Mouse (Mus musculus) heart, postnatal 36 days (tissue): ENCODE results near the gene Ablim1. TPM values are rescaled to one million over a fixed set of nuclear protein-coding genes. Genes with fewer than 3 reads are reported as not detected.

Experiments
- DNase-seq, 2 experiments: peaks; one replicate each; pipeline ENCODE4 v3.0.0; 2021 to 2022
- intact Hi-C: fragments of 180-260 bp; cut with DNase I; formaldehyde crosslinking; loops from one replicate; pipeline ENCODE4 v1.15.1; 2025
- total RNA-seq, 2 experiments: library from RNA; stranded (reverse); gene quantifications; 2 replicates each; pipeline ENCODE4 v1.2.3; 2021

Ablim1 gene
- 100 to 1,000 TPM; 423 to 468 TPM for total RNA-seq

DNA sequence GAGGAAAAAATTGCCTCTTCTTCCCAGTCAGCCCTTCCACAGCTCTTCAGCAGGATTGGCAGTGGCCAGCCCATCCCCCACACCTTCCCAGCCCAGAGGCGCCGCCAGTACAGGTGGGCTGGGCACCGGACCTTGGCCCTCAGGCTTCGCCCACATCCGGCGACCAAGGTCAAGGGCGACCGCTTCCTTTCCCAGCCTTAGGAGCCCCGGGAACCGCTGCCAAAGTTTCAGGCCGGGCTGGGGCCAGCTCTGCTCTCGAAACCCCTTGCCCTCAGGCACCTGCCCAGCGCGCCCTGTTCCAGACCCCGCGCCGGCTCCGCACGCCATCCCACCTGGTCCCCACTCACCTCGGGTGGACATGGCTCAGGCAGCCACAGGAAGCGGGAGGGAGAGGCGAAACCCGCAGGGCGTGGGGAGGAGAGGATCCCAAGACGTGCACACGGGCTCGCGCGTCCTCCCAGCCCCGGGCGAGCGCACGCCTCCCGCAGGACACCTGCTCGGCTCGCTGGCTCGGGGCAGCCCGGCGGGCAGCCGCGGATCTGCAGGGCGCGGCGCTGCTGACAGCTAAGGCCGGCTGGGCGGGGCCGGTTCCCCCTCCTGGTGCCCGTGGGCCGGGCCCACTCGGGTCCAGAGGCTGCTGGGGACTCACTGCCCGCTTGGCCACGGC lies at the start of gene Ablim1:
TSS of gene Ablim1 (minus strand) at position 574 of the 667 bp plus-strand sequence.
- intact Hi-C loops: loop anchor here (2.0 kb wide), 2 partner anchors 48 to 120 kb away; no protein-coding TSS in a partner anchor
- DNase-seq: peak; percentile 66 to 70

DNA sequence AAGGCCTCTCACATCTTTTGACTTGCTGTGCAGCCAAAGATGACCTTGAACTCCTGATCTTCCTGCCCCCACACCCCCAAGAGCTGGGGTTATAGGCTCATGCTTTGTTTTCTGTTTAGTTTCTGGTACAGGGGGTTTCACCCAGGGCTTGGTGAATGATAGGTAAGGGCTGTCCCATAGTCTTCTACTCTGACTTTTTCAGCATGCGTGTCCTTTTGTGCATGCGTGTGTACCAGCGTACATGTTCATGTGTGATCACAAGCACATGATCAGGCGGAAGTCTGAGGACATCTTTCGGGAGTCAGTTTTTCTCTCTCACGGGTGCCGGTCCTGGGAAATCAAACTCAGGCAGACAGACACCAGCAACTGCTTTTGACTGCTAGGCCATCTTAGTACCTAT lies 48.8 kb upstream of the Ablim1 start:
- DNase-seq: no peak

DNA sequence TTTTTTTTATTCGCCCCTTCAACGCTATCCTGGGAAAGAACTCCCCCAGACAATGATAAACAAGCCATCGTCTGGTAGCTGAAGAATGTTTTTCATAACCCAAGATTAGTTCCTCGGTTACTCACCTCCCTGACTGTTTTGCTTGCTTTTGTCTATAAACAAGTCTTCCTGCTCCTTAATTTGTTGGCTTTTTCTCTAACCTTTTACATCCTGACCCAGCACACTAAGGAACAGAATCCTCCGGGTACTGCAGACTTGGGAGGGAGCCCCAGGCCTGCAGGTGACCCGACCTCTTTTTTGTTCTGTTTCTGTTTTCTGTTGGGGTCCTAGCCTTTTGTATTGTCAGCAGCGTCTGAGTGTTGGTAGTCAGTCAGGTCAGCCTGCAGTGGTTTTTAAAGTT lies 48.4 kb upstream of the Ablim1 start:
- no peak for DNase-seq
- intact Hi-C loops: loop anchor here (5.0 kb wide), 1 partner anchor 249 kb away; the partner anchor contains the start of gene Atrnl1

More for the DNA sequence above, 48.8 kb upstream of the Ablim1 start:
- intact Hi-C loops: loop anchor here (5.0 kb wide), 1 partner anchor 249 kb away; the partner anchor contains the start of gene Atrnl1

DNA sequence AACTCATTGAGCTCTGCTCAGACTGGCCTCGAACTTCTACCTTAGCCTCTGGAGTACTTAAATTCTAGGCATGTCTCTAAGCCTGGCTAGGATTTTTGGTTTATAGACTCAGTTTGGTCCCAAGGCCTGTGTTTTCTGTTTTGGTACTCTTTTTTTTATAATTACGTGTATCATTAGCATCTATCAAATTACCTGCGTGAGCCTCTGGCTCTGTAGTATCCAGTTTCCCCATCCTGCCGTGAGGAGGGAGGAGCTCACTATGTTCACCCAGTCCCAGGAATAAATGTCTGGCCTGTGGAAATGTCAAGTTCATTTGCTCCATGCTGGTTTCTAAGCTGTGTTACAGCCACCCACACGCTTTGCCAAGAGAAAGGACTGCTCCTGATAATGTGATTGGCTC lies 47.9 kb upstream of the Ablim1 start:
- no peak for DNase-seq
- intact Hi-C loops: loop anchor here (5.0 kb wide), 1 partner anchor 250 kb away; the partner anchor contains the start of gene Atrnl1

DNA sequence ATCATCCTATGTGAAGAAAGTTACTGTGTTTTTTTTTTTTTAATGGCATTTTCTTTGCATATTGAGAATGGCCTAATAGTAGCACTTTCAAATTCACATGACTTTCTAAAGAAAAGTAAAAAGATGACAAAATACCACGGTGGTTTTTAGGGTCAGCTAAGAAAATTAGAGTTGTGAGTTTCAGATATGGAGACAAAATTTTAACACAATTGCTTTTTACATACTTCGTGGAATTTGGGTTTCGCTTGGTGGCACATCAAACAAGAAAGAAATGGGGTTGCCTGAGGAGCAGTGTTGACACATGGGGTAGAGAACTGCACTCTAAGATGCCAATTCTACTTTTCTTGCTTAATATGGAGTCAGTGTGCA lies 47.2 kb upstream of the Ablim1 start:
- DNase-seq: no peak
- intact Hi-C loops: loop anchor here (5.0 kb wide), 1 partner anchor 250 kb away; the partner anchor contains the start of gene Atrnl1

DNA sequence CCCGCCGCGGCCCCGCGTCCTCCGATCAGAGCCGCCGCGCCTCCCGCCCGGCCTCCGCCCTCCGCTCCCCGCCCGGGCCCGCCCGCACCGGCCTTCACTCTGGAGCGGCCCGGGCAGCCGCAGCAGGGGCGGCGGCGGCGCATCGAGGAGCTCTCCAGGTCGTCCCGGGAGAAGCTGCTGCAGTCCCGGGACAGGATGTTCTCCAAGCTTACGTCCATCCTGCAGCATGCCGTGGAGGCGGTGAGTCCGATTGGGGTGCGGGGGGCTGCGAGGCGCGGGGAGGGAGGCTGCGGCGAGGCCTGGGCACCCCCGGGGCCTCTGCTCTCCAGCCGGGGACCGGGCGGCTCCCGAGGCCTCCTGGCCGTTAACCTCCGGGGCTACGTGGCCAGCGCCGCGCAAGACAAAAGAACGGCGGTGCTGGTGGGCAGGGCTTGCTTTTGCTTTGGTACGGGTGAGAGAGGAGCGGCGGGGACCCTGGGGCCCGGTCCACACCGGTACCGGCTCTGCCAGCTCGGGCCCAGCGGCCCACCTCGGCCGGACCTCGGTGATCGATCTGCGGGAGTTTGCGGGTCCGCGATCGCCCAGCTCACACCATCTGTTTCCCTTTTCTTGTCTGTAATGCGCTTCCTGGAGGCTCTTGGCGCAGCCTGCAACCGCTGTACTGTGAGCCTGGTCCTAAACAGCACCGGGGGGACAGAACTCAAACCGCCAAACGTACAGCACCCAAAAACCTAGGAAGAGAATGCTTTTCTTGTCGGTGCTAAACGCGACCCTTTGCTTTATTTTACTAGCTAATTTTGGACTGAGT lies 46.6 kb upstream of the Ablim1 start:
- intact Hi-C loops: loop anchor here (5.0 kb wide), 1 partner anchor 251 kb away; the partner anchor contains the start of gene Atrnl1

DNA sequence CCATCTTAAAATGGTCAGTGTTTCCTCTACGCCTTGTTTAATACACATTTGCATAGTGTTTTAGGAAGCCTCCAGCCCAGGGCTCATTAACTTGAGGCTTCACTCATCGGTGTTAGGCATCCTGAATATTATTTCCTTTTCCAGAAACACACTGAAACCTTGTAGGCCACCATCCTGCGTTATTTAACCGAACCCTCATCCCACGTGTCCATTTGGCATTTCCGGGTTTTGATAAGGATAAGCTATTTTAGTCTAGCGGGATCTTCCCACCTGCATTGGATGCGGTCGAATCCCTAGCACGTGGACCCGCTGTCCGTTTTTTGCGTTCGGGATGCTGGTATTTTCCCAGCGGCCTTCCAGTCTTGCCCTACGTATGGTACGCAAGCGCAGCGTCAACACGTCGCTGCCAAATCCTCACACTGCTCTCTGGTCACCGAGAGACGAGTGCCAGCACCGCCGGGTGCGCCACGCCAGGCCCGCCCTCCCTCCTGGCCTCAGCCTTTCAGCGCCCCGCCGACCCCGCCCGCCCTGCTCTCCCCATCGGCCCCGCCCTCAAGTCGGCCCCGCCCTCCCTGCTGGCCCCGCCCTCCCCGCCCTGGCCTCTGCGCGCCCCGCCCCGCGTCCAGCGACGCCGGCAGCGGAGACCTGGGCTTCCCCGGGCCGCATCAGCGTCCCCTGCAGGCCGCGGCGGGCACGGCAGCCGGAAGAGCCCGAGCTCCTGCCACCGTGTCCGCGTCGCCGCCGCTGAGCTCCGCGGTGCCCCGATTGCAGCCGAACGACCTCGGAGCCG lies 45.8 kb upstream of the Ablim1 start, which contains the start of gene Fam160b1:
TSS of gene Fam160b1 (plus strand) at position 340 of the 790 bp plus-strand sequence.
- DNase-seq: peak; percentile 95 to 96
- intact Hi-C loops: loop anchor here (5.0 kb wide), 1 partner anchor 252 kb away; the partner anchor contains the start of gene Atrnl1

More for the DNA sequence above, 46.6 kb upstream of the Ablim1 start:
- peak; percentile 67 to 76 for DNase-seq

DNA sequence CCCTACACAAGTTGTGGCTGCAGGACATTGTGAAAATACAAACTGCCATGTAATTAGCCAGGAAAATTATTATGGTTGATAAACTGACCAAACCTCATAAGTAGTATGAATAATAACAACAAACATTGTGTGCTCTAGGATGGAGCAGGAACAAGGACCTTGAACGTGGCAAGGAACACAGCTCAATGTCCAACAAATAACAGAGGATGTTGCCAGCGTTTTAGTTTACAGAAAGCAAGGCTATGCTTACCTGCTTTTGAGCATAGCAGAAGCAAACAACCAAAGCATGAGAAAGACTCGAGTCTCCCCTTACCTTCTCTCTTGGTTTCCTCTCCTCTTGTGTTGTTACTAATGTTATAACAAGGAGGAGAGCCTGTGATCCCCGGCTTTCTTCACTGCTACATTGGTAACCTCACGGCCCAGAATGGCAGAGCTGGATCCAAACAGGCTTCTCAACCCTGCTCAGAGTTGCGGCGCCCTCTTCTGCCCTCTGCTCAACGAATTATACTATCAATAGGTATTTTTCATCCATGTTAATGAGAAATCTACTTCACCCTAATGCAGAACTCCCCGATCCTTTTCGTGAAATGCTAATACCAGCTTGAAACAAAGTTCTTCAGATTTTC lies 45.1 kb upstream of the Ablim1 start:
- DNase-seq: peak in 1 of 2 experiments; percentile 37
- intact Hi-C loops: loop anchor here (2.0 to 10.0 kb wide), 3 partner anchors 31 to 965 kb away; partner anchors contain the start of genes Atrnl1, Casp7 and Nrap

DNA sequence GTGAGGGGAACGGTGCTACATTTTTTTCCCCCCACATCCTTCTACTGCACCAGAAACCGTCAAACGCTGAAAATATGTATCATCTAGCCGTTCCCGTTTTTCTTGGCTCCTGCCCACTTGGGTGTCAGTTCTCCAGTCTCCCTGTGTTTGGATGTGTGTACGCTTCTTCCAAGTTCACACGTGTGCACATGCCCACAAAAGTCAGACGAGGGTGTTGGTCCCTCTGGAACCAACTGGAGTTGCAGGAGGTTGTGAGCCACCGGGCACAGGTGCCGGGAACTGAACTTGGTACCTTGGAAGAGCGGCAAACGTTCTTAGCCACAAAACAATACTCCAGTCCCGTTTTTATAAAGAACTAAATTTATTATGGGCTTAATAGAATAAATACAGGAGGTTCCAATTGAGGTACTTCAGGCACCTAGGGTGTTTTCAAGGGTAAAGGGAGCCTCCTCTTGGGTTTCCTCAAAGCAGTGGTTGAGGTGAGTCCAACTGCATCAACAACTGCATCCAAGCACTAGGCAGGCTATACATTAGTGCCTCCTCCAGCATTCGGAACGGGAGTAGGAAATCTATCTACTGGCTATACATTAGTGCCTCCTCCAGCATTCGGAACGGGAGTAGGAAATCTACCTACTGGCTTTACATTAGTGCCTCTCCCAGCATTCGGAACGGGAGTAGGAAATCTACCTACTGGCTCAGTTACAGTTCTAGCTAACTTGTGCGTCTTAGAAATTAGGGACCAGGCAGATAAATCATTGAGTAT lies 44.3 kb upstream of the Ablim1 start:
- DNase-seq: no peak
- intact Hi-C loops: loop anchor here (2.0 to 10.0 kb wide), 2 partner anchors 30 to 964 kb away; partner anchors contain the start of genes Casp7 and Nrap

DNA sequence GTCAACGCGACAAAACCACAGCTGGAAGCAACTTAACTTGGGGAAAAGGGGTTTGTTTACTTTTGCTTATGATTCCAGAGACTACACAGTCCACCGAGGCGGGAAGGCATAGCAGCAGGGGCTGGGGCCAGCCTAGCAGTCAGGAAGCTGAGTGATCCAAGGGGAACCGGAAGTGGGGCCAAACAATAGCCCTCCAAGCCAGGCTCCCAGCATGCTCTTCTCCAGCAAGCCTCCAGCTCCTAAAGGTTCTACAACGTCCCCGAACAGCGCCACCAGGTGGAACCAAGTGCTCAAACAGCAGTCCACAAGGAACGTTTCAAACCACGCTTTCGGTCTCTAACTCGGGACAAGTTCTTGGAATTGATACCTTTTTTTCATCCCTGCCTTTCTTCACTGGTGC lies 43.6 kb upstream of the Ablim1 start:
- intact Hi-C loops: loop anchor here (2.0 to 10.0 kb wide), 2 partner anchors 30 to 964 kb away; partner anchors contain the start of genes Casp7 and Nrap
- peak; percentile 77 to 87 for DNase-seq

DNA sequence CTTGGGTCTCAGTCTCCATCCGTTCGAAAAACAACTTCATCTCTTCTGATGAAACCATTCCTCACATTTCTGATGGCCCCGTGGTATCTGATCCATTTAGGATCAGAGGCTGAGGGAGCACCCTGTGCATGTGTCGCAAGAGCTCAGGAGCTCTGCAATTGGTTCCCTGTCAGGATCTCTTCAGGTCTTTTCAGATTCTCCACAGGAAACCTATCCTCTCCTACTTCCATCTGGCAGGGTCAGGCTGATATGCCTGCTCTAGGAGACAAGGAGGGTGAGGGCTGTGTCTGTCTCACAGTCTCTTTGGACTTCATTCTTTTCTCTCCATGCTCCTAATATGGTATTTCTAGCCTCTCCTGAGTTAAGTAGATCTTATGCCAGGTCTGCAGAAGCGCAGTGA lies 43.1 kb upstream of the Ablim1 start:
- no peak for DNase-seq
- intact Hi-C loops: loop anchor here (2.0 to 10.0 kb wide), 2 partner anchors 29 to 963 kb away; partner anchors contain the start of genes Casp7 and Nrap

DNA sequence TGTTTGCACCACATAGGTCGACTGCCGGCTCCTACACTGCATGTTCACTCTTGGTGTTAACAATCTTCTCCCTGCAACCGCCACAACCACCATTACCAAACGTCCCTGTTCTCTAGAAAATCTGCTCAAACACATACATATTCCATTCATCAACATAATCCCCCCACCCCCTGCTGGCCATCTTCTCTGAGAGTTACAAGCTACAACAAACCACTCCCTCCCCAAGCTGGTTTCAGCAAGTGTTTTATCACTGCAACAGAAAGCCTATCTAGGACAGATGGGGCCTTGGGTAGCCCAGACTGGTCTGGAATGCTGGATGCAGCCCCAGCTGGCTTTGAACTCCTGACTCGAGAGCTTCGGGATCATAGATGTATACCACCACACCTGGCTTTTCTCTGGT lies 42.5 kb upstream of the Ablim1 start:
- no peak for DNase-seq
- intact Hi-C loops: loop anchor here (10.0 kb wide), 1 partner anchor 962 kb away; the partner anchor contains the start of genes Casp7 and Nrap

DNA sequence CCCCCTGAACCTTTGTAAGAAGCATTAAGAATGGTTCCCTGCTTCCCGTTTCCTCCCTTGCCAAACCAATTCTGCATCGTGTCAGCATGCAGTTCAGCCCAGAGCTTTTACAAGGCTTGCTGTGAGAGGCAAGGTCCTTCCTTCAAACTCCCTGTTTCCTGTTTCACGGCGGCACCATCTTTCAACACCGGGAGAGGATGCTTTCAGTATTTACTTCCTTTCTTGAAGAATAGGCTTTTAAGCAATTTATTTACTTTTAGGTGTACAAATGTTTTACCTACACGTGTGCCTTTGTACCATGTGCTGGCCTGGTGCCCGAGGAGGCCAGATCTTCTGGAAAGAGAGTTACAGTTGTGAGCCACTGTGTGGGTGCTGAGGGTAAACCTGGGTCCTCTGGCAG lies 41.6 kb upstream of the Ablim1 start:
- intact Hi-C loops: loop anchor here (10.0 kb wide), 1 partner anchor 961 kb away; the partner anchor contains the start of genes Casp7 and Nrap
- DNase-seq: peak in 1 of 2 experiments; percentile 27

DNA sequence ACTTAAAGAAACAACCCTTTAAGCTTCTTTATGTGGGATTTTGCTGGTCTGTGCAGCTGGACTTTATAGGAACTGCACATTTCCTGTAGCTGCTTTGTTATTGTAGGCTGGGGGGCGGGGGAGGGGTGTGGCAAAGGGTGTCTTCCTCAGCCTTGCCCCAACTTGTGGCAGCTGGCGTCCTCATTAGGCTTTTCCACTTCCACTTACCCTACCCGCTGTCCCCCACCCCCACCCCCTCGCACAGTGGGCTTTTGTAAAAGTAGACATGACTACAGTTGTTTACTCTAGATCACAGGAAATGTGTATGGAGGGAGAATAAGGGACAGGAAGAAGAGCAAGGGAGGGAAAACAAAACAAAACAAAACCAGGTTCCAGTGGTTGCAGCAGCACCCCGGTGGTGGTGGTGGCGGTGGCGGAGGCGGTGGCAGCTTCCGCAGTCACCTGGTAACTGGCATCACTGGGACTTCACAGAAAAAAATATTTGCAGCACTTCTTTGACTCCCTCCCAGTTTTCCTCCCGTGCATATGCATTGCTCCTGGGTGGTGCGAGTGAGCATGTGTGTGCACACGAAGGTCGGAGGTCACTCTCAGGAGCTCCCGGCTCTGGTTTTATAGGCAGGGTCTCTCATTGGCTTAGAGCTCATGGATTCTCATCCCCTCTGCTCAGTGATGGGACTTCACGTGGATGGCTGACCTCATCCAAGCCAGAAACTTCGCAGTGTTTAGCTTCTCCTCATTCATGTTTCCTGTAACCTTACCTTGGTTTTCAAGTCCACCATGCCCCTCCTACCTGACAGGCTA lies 40.9 kb upstream of the Ablim1 start:
- DNase-seq: peak in 1 of 2 experiments; percentile 24
- intact Hi-C loops: loop anchor here (10.0 kb wide), 1 partner anchor 961 kb away; the partner anchor contains the start of genes Casp7 and Nrap

DNA sequence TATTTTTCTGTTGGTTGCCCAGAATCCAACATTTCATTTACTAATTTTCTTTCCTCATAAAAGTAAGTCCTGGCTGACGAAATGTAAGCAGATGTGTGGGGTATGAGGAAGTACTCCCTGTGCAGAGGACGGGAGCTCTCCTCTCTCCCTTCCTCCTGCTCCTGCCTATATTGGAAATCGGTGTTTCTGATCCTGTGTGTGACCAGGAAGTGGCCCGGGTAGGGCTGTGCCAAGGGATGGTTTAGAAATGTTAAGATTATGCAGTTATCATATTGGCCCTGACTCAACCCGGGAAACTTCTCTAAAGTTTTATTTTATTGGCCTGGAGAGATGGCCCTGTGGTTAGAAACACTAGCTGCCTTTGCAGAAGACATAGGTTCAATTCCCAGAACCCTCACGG lies 40.0 kb upstream of the Ablim1 start:
- no peak for DNase-seq
- intact Hi-C loops: loop anchor here (10.0 kb wide), 1 partner anchor 960 kb away; the partner anchor contains the start of genes Casp7 and Nrap

DNA sequence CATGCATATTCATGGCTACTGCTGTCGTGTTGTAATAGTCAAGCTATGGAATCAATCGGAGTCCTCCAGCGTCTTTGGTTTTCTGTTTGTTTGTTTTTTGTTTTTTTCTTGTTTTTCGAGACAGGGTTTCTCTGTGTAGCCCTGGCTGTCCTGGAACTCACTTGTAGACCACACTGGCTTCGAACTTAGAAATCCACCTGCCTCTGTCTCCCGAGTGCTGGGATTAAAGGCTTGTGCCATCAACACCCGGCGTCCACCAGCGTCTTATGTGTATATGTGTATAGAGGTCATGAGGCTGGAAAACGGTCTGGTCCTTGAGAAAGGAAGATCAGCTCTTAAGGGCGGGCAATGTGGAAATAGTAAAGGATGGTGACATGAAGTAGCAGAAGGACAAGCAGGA lies 39.3 kb upstream of the Ablim1 start:
- no peak for DNase-seq
- intact Hi-C loops: loop anchor here (10.0 kb wide), 1 partner anchor 959 kb away; the partner anchor contains the start of genes Casp7 and Nrap

DNA sequence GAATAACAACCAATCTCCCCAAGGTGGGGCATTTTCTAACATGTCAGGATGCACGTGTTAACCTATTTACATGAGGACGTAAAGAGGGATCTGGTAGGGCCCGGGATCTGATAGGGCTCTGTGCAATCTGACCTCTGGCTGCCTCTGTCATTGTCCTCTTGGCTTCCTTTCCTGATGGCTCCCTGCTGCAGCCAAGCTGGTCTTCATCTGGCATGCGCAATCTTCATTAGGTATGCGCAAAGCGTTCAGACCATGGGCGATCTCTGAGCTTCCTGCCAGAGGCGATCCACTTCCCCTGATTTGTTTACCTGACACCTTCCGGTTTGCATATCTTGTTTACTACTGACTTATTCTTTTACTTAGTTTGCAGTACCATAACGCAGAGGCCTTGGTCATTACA lies 38.5 kb upstream of the Ablim1 start:
- DNase-seq: no peak
- intact Hi-C loops: loop anchor here (10.0 kb wide), 1 partner anchor 958 kb away; the partner anchor contains the start of genes Casp7 and Nrap
